Mouse (Mus musculus) bone marrow macrophage, adult 2 months (primary cell): ENCODE measurements around the gene Rnf223.

ENCODE experiments used
- CTCF ChIP-seq: IDR thresholded peaks from 2 replicates; pipeline ENCODE4 v1.5.1; 2012; ENCODE audit warnings: low read depth, mild to moderate bottlenecking, low read length, moderate library complexity
- POLR2A ChIP-seq: IDR thresholded peaks from 2 replicates; pipeline ENCODE4 v1.6.1; 2012; ENCODE audit warnings: mild to moderate bottlenecking, low read depth, low read length, borderline replicate concordance

DNA sequence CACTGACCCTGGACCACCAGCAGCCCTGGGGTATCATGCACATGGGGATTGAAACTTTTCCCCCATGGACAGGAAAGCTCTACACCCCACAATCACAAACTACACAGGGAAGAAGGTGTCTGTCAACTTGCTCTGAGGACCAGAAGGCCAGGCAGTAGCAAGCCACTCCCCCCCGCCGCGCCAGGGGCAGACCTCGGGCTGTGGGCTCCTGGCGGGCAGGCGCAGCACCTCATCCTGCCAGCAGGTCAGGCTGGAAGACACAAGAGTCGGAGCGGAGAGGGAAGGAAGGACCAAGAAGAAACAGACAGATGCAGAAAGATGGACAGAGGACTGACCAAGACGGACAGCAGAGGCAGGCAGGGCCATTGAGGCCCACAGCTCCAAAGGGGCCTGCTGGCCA is 47.3 kb downstream of the Rnf223 start:
- TF ChIP-seq CTCF (no peak), POLR2A (no peak)
